Mouse (Mus musculus) testis, adult 2 months (tissue): Measurements from ENCODE around the gene Sdk2. TPM values are rescaled to one million over a fixed set of nuclear protein-coding genes. Genes with fewer than 3 reads are reported as not detected.

ENCODE experiments used
- H3K27ac ChIP-seq: fragments of 200-500 bp; 2 replicates; pipeline ENCODE4 v1.5.1; 2012; ENCODE audit warnings: low read depth, low read length; ENCODE audit not compliant: control insufficient read depth, insufficient read depth
- H3K27me3 ChIP-seq: fragments of 200-500 bp; 2 replicates; pipeline ENCODE4 v1.6.1; 2012; ENCODE audit warnings: mild to moderate bottlenecking, low read length, moderate library complexity; ENCODE audit not compliant: control insufficient read depth, insufficient read depth
- H3K36me3 ChIP-seq: fragments of 200-500 bp; 2 replicates; pipeline ENCODE4 v1.6.1; 2012; ENCODE audit warnings: mild to moderate bottlenecking, low read length; ENCODE audit not compliant: control insufficient read depth, insufficient read depth
- H3K4me1 ChIP-seq: fragments of 200-500 bp; 2 replicates; pipeline ENCODE4 v1.6.1; 2012; ENCODE audit warnings: low read length; ENCODE audit not compliant: control insufficient read depth, insufficient read depth
- H3K4me3 ChIP-seq: fragments of 200-500 bp; 2 replicates; pipeline ENCODE4 v1.5.1; 2012; ENCODE audit warnings: low read depth, mild to moderate bottlenecking, low read length, moderate library complexity, mixed read lengths; ENCODE audit not compliant: control insufficient read depth
- CTCF ChIP-seq: fragments of 200-500 bp; IDR thresholded peaks from 2 replicates; pipeline ENCODE4 v1.5.1; 2012; ENCODE audit warnings: low read depth, mild to moderate bottlenecking, inconsistent platforms, low read length, moderate library complexity; ENCODE audit not compliant: control insufficient read depth, insufficient read depth, insufficient replicate concordance
- POLR2A ChIP-seq: fragments of 200-500 bp; IDR thresholded peaks from 2 replicates; pipeline ENCODE4 v1.6.1; 2012; ENCODE audit warnings: low read depth, mild to moderate bottlenecking, inconsistent platforms, low read length, moderate library complexity; ENCODE audit not compliant: control insufficient read depth
- polyA plus RNA-seq: library from polyadenylated mRNA; depleted of rRNA; stranded (reverse); fragments of >200 nt; gene quantifications from 2 replicates; pipeline ENCODE4 v1.2.3, GENCODE M21; 2012

Sdk2 gene
- polyA plus RNA-seq, 1 experiment = 7.8 TPM

DNA sequence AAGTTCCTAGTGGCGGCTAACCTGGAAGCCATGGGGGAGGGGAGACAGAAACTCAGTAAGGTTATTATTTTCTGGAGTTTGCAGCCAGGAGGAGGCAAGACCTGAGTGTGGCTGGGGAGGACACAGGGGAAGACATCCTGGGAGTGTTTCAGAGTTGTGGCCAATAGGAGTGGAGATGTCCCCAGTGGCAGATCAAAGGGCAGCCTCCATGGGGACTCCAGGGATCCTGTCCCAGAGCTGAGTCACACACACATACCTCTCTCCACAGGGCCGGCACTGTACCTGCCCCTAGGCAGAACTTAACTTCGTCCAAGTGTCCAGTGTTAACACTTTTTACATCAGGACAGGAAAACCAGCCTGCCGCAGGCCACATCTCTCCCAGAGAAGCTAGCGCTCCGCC, 331.7 kb downstream of the Sdk2 start:
- Histone ChIP-seq H3K27ac (no peak overlapping the region), H3K4me3 (no peak overlapping the region), H3K27me3 (no peaks in the 10 kb centered on the region), H3K36me3 (peaks cover 3% of the 10 kb centered on the region; the same call in 1 of the 2 replicates), H3K4me1 (peaks cover 25% of the 10 kb centered on the region)
- no peak for TF ChIP-seq POLR2A
- TF ChIP-seq CTCF = no peak

DNA sequence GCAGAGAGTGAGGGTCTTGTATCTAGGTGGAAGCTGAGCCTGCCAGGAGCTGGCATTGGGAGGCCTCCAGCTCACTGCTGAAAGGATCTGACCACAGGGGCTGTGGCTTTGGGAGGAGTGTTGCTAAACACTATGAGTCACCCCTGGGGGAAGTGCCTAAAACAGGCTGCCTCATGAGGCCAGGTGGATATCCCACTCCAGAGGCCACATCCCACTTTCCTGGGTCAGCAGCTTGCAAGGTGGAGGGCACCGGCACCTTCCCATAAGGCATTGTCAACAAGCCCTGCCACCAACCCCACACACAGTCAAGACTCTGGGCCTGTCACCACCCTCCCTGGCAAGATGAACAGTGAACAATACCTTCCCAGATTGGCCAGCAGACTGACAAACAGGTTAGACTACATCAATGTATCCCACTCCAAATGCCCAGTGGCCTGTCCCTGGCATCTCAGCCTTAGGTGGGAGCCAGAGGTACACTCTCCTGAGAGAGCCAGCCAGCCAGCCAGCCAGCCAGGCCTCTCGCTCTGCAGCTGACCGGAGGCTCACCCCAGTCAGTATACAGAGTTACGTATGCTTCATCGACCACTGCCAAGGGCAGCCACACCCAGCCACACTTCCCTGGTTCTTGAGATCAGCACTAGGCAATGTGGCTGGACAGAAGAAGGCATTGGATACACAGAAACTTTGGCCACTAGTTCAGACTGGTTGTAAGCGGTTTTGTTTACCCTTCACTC, 333.0 kb downstream of the Sdk2 start:
- no peak for TF ChIP-seq CTCF
- no peak for TF ChIP-seq POLR2A
- Histone ChIP-seq H3K4me1 (peaks cover 29% of the 10 kb centered on the region), H3K27ac (no peak overlapping the region)

DNA sequence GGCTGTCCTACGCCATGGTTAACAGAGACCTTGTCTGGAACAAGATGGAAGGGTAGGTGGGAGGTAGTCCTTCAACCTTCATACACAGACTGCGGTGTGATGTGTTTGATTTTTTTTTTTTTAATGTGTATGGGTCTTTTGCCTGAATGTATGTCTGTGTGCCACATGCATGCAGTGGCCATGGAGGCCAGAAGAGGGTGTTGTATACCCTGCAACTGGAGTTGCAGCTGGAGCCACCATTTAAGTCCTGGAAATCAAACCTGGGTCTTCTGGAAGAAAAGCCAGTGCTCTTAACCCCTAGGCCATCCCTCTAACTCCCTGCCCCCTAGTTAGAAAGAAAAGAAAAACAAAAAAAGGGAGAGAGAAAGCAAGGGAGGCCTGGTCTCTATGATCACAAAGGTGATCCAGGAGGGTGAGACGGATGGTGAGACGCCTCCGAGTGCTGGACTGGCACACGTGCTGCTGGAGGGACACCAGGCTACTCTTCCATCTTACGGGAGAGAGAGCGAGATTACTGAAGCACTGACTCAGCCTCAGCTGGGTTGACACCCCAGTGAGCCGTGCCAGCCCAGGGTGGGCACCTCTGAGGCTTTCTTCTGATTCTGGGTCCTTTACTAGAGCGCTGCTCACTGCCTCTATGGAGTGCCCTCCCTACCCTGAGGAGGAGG, 334.8 kb downstream of the Sdk2 start:
- no peak overlapping the region for H3K27ac ChIP-seq
- H3K27me3 ChIP-seq = no peaks in the 10 kb centered on the region
- TF ChIP-seq CTCF (no peak), POLR2A (no peak)
- no peak overlapping the region for H3K4me3 ChIP-seq
- H3K36me3 ChIP-seq = peaks cover 2% of the 10 kb centered on the region
- H3K4me1 ChIP-seq = peaks cover 30% of the 10 kb centered on the region

More for the DNA sequence above, 333.0 kb downstream of the Sdk2 start:
- Histone ChIP-seq H3K27me3 (no peaks in the 10 kb centered on the region), H3K4me3 (no peak overlapping the region), H3K36me3 (peaks cover 3% of the 10 kb centered on the region; the same call in 1 of the 2 replicates)

DNA sequence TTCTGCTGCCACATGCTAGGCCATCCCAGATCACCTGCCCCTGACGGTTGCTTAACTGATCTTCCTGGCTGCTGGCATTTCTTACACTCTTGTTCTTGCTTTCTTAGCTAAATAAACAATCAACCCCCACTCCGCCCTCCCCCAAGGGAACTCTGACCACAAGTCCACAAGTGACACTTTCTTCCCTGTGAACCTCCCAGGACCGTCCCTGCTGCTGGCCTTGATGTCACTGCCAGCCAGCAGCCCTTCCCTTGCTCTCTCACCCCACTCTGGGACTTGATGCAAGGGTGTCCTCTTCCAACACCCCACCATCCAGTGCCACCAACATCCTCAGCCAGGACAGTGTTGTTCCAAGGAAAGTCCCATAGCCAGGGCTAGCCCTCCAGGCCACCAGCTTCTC, 336.0 kb downstream of the Sdk2 start:
- Histone ChIP-seq H3K27ac (no peak overlapping the region), H3K4me3 (no peak overlapping the region), H3K36me3 (peaks cover 2% of the 10 kb centered on the region), H3K27me3 (no peaks in the 10 kb centered on the region), H3K4me1 (peaks cover 30% of the 10 kb centered on the region)
- TF ChIP-seq POLR2A (no peak), CTCF (no peak)

DNA sequence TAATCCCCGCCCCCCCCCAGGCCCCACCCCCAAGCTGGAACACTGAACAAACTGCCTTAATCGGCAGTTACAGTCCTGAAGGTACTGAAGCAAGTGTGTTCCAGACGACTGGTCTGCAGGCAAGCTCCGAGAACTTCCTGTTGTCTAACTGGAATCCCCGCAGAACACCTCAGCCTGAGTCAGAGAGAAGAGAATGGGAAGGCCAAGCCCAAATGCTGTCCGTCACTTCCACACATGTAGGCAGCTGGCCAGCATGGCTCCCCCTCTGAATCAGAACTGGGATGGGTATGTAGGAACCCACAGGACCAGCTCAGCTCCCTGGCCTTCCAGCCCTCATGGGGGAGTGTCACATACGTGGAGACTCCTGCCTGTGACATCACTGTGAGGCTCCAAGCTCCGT, 336.9 kb downstream of the Sdk2 start:
- H3K4me3 ChIP-seq = no peak overlapping the region
- H3K27ac ChIP-seq = peak overlapping the region; percentile 65
- peaks cover 27% of the 10 kb centered on the region for H3K4me1 ChIP-seq
- TF ChIP-seq POLR2A (no peak), CTCF (no peak)
- no peaks in the 10 kb centered on the region for H3K27me3 ChIP-seq
- peaks cover 2% of the 10 kb centered on the region for H3K36me3 ChIP-seq

DNA sequence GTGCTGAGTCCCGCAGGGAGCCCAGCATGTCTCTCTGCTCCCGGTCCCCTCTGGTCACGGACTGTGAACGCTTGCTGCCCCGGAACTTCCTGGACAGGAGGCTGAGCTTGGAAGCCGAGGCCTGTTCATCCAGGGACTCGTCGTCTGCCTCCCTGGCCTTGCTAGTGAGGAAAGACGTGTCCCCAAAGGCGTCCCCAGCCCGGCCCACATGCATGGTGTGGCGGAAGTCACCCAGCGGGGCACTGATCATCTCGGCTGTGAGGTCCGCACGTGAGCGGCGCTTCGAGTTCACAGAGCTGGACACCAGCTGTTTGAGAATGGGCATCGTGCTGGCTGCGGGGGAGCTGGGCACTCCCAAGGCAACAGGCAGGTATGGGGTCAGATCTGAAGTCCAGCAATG, 337.6 kb downstream of the Sdk2 start:
- Histone ChIP-seq H3K27ac (peak overlapping the region; percentile 55; the same call in 1 of the 2 replicates), H3K4me3 (no peak overlapping the region), H3K4me1 (peaks cover 24% of the 10 kb centered on the region), H3K27me3 (no peaks in the 10 kb centered on the region), H3K36me3 (peaks cover 2% of the 10 kb centered on the region)
- TF ChIP-seq CTCF = no peak
- TF ChIP-seq POLR2A = no peak

DNA sequence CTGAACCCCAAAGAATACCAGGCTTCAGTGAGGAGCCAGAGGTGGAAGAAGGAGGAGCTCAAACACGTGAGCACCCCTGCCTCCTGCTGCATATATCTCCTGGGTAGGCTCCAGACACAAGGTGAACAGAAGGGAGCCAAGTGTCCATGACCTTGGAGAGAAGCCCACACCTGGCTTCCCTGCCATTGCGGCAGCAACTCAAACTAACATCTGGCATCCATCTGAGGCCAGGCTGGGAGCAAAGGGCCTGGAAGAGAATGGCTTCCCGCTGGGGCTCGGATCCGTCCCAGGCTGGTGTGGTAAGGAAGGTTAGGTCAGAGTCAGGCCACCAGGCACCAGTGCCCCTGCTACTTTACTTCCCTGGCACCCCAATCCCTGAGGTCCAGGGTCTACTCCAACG, 338.9 kb downstream of the Sdk2 start:
- Histone ChIP-seq H3K4me1 (peaks cover 22% of the 10 kb centered on the region), H3K4me3 (no peak overlapping the region), H3K27ac (no peak overlapping the region), H3K36me3 (peaks cover 2% of the 10 kb centered on the region), H3K27me3 (no peaks in the 10 kb centered on the region)
- no peak for TF ChIP-seq CTCF
- TF ChIP-seq POLR2A = 0 out of 2 replicates have a peak, but pooled peaks have one; percentile 20
